Mouse (Mus musculus): ENCODE measurements at regions not wholly inside any gene's neighbourhood (a gene's known extent, or its start where the extent isn't known, plus 50 kb on each side); places are given as distances from the start of the nearest gene placed in this dataset.
"Not testable (repeated sequence)": the region's sequence is repeated elsewhere in the genome, so short reads cannot be mapped to it uniquely, and the experiment has no call there.

GRCm38 (mm10) chr5:26671478-26671877 is 145.5 kb upstream of the Dpp6 start:
- WGBS: 92% methylated on average over 1 of the region's 1 CpGs

DNA sequence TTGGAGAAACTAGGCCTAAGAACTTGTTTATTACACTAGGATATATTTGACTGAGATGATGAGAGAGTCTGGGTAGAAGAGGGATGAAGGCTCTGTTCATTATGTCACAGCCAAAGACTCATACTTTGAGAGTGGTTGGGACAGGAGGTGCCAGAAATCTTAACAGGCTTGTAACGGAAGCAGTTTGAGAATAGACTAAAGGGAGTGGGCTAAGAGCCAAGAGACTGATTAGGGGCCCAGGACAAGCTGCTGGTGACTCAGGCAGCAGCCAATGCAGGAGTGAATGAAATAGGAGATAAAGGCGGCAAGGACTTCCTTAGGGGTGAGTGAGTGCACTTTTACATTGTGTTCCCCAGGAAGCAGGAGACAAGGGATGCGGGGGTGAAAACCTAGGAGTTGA is 127.2 kb upstream of the Dpp6 start:
- no peaks in the 10 kb centered on the region for H3K4me1 ChIP-seq (ENCODE audit: control insufficient read depth, insufficient read depth, low read length)
- no peak overlapping the region for H3K4me3 ChIP-seq (ENCODE audit: insufficient read depth, low read depth, low read length)
- WGBS: 34% methylated on average over 3 of the region's 3 CpGs
- no peak overlapping the region for H3K27ac ChIP-seq (ENCODE audit: insufficient read depth, low read depth, low read length)
- no peak for TF ChIP-seq POLR2A (IDR thresholded peaks at IDR 0.05; ENCODE audit: insufficient read depth, low read depth, low read length)
- TF ChIP-seq CTCF (IDR thresholded peaks at IDR 0.05; ENCODE audit: insufficient read depth, low read depth, low read length): no peak

More at GRCm38 (mm10) chr5:26671478-26671877, 145.5 kb upstream of the Dpp6 start:
- no peak for TF ChIP-seq POLR2A (IDR thresholded peaks at IDR 0.05; ENCODE audit: insufficient read depth, low read depth, low read length)
- TF ChIP-seq CTCF (IDR thresholded peaks at IDR 0.05; ENCODE audit: insufficient read depth, low read depth, low read length): no peak
- H3K4me1 ChIP-seq (ENCODE audit: control insufficient read depth, insufficient read depth, low read length): no peaks in the 10 kb centered on the region
- H3K4me3 ChIP-seq (ENCODE audit: insufficient read depth, low read depth, low read length): no peak overlapping the region
- no peak overlapping the region for H3K27ac ChIP-seq (ENCODE audit: insufficient read depth, low read depth, low read length)

- WGBS: 95% methylated on average over 1 of the region's 1 CpGs
- TF ChIP-seq CTCF (IDR thresholded peaks at IDR 0.05; ENCODE audit: insufficient read depth, low read depth, low read length) (no peak), POLR2A (IDR thresholded peaks at IDR 0.05; ENCODE audit: insufficient read depth, low read depth, low read length) (no peak)
- no peak overlapping the region for H3K4me3 ChIP-seq (ENCODE audit: insufficient read depth, low read depth, low read length)
- H3K4me1 ChIP-seq (ENCODE audit: control insufficient read depth, insufficient read depth, low read length): no peaks in the 10 kb centered on the region
- no peak overlapping the region for H3K27ac ChIP-seq (ENCODE audit: insufficient read depth, low read depth, low read length)
Measured at GRCm38 (mm10) chr5:26691121-26691520, 125.9 kb upstream of the Dpp6 start.

- Histone ChIP-seq H3K4me3 (ENCODE audit: insufficient read depth, low read depth, low read length) (no peak overlapping the region), H3K27ac (ENCODE audit: insufficient read depth, low read depth, low read length) (no peak overlapping the region), H3K4me1 (ENCODE audit: control insufficient read depth, insufficient read depth, low read length) (no peaks in the 10 kb centered on the region)
- WGBS: 55% methylated on average over 5 of the region's 5 CpGs
- TF ChIP-seq CTCF (IDR thresholded peaks at IDR 0.05; ENCODE audit: insufficient read depth, low read depth, low read length): no peak
- TF ChIP-seq POLR2A (IDR thresholded peaks at IDR 0.05; ENCODE audit: insufficient read depth, low read depth, low read length): no peak
Measured at GRCm38 (mm10) chr5:26692013-26692412, 125.0 kb upstream of the Dpp6 start.

DNA sequence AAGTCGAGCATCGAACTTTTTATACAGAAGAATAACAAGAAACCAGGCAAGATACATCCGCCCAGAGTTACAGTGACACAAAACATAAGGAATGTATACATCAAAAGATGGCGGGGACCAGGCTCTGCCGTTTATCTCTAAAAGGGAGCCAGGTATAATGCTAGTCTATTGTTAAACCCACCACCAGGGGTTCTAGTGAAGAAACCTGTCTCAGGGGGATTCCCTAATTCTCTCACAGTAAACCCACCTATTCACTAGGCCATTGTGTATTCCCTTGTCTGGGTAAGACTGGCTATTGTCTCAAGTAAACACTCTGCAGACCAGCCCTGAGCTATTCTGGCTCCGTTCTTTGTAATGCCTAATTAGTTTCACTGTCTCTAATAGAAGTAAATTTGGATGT is 113.4 kb upstream of the Dpp6 start:
- not testable (repeated sequence) for H3K27ac ChIP-seq (ENCODE audit: insufficient read depth, low read depth, low read length)

DNA sequence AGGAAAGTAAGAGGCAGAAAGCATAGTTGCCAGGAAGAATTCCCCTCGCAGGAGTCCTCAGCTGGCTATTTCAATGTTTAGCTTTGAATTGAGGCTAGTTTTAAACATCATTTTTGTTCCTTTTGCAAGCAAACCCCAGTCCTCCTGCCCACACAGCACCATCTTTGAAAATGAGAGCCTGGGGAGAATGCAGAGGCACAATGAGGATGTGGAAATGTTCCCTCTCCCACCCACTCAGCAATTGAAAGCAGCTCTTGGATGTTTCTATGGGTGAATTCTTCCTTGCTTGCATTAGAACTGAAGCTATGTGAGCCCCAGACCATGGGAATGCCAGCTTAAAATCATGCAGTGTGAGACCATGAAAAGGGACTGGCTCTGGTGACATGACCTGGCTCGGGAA is 109.3 kb upstream of the Dpp6 start:
- H3K27ac ChIP-seq (ENCODE audit: insufficient read depth, low read depth, low read length): peak overlapping the region; percentile 36; the same call in 1 of the 2 replicates
- TF ChIP-seq CTCF (IDR thresholded peaks at IDR 0.05; ENCODE audit: insufficient read depth, low read depth, low read length): no peak
- TF ChIP-seq POLR2A (IDR thresholded peaks at IDR 0.05; ENCODE audit: insufficient read depth, low read depth, low read length): no peak
- H3K4me3 ChIP-seq (ENCODE audit: insufficient read depth, low read depth, low read length): no peak overlapping the region
- 41% methylated on average over 2 of the region's 2 CpGs for WGBS
- H3K4me1 ChIP-seq (ENCODE audit: control insufficient read depth, insufficient read depth, low read length): no peaks in the 10 kb centered on the region

More for the DNA sequence above, 113.4 kb upstream of the Dpp6 start:
- not testable (repeated sequence) for H3K4me3 ChIP-seq (ENCODE audit: insufficient read depth, low read depth, low read length); H3K4me1 ChIP-seq (ENCODE audit: control insufficient read depth, insufficient read depth, low read length)
- WGBS: 61% methylated on average over 6 of the region's 6 CpGs

DNA sequence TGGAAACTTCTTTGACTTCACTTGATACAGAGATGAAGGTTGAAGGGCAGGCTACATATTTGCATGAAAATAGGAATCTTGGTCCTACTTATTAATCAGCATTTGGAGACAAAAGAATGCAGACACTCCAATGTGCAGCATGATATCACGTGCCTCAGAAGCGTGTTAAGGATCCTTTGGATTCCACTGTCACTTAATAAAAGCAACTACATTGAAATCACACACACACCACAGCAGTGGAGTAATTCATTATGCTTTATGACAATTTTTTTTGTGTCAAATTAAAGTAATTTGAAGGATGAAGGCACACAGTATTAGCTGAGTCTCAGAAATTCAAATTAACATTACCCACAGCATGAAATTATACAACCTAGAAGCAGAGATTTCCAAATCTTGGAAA is 92.5 kb upstream of the Dpp6 start:
- no peak for TF ChIP-seq POLR2A (IDR thresholded peaks at IDR 0.05; ENCODE audit: insufficient read depth, low read depth, low read length)
- no peak for TF ChIP-seq CTCF (IDR thresholded peaks at IDR 0.05; ENCODE audit: insufficient read depth, low read depth, low read length)
- 75% methylated on average over 2 of the region's 2 CpGs for WGBS

GRCm38 (mm10) chr5:26725953-26726352 is 91.0 kb upstream of the Dpp6 start:
- H3K27ac ChIP-seq (ENCODE audit: insufficient read depth, low read depth, low read length): no peak overlapping the region
- TF ChIP-seq POLR2A (IDR thresholded peaks at IDR 0.05; ENCODE audit: insufficient read depth, low read depth, low read length) (no peak), CTCF (IDR thresholded peaks at IDR 0.05; ENCODE audit: insufficient read depth, low read depth, low read length) (no peak)
- no peak overlapping the region for H3K4me3 ChIP-seq (ENCODE audit: insufficient read depth, low read depth, low read length)
- 80% methylated on average over 3 of the region's 3 CpGs for WGBS
- H3K4me1 ChIP-seq (ENCODE audit: control insufficient read depth, insufficient read depth, low read length): peaks cover 2% of the 10 kb centered on the region; the same call in 1 of the 2 replicates

More for the DNA sequence above, 92.5 kb upstream of the Dpp6 start:
- H3K4me1 ChIP-seq (ENCODE audit: control insufficient read depth, insufficient read depth, low read length): peaks cover 2% of the 10 kb centered on the region; the same call in 1 of the 2 replicates
- H3K27ac ChIP-seq (ENCODE audit: insufficient read depth, low read depth, low read length): no peak overlapping the region
- H3K4me3 ChIP-seq (ENCODE audit: insufficient read depth, low read depth, low read length): no peak overlapping the region

DNA sequence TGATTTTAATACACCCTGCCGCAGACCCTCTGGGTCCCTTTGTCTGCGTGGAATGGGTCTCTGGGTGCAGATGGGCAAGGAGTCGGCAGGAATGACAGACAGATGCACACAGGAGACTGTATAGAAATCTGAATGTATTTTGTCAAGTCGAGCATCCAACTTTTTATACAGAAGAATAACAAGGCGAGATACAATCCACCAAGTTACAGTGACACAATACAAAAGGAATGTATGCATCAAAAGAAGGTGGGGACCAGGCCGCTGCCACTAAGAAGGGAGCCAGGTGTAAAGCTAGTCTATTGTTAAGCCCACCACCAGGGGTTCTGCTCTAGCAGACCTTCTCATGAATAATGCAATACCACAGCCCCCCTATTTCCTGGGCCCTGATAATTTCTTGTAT is 65.8 kb upstream of the Dpp6 start:
- H3K27ac ChIP-seq (ENCODE audit: insufficient read depth, low read depth, low read length); H3K4me3 ChIP-seq (ENCODE audit: insufficient read depth, low read depth, low read length); H3K4me1 ChIP-seq (ENCODE audit: control insufficient read depth, insufficient read depth, low read length): not testable (repeated sequence)
- 79% methylated on average over 6 of the region's 6 CpGs for WGBS

DNA sequence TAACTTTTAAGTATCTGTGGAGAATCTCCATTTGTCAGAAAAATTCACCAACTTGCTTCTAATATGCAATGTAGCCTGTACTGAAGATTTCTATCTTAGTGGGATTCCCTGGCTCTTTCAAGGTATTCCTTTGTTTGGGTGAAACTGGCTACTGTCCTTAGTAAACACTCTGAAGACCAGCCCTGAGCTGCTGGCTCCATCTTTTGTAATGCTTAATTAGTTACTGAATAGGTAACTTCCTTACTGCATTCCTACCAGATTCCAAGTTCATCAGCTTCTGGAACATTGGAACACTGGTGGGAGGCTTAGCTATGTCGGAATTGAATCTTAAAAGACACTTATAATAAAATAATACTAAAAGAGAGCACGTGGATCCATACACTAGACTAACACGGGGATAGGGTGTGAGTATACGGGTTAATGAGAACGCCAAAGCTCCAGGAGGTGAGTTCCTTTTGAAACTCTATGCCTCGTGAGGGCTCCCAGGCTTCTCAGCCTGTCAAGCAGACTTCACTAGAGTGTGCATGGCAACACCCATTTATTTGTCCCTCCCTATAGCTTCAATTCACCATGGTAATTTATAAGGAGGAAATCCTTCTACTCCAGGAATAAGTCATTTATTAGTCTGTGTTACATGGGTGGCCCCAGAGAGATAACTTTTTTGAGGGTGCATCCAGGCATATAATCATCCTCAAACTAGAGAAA is 65.2 kb upstream of the Dpp6 start:
- not testable (repeated sequence) for H3K4me1 ChIP-seq (ENCODE audit: control insufficient read depth, insufficient read depth, low read length); H3K27ac ChIP-seq (ENCODE audit: insufficient read depth, low read depth, low read length); H3K4me3 ChIP-seq (ENCODE audit: insufficient read depth, low read depth, low read length)
- 46% methylated on average over 6 of the region's 6 CpGs for WGBS

DNA sequence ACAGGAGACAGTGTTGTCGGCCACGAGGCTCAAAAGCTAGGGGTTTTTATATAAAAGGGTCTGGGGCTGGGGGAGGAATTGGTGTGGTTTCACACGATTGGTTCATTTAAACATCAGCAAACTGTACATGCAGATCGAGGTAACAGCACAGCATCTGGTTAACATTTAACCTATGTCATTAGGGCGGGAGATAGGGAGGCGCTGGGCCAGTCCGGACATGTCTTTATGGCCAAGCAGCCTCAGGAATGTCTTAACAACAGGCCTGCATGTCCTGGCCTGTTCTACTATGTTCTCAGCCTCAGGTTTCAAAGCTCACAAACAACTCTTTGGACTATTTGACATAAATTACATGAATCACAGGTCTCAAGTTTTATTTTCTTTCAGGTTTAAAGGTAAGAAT is 62.9 kb upstream of the Dpp6 start:
- WGBS: 90% methylated on average over 7 of the region's 7 CpGs
- not testable (repeated sequence) for H3K4me3 ChIP-seq (ENCODE audit: insufficient read depth, low read depth, low read length); H3K27ac ChIP-seq (ENCODE audit: insufficient read depth, low read depth, low read length); H3K4me1 ChIP-seq (ENCODE audit: control insufficient read depth, insufficient read depth, low read length)

Data from olfactory bulb, adult 2 months (tissue).